Mouse (Mus musculus): Measurements from ENCODE around the gene Hmgn2. TPM values are rescaled to one million over a fixed set of nuclear protein-coding genes. Genes with fewer than 3 reads are reported as not detected.

The Hmgn2 gene
- total and polyA plus RNA-seq, 3 experiments, result 157 to 195 (median 161) TPM

DNA sequence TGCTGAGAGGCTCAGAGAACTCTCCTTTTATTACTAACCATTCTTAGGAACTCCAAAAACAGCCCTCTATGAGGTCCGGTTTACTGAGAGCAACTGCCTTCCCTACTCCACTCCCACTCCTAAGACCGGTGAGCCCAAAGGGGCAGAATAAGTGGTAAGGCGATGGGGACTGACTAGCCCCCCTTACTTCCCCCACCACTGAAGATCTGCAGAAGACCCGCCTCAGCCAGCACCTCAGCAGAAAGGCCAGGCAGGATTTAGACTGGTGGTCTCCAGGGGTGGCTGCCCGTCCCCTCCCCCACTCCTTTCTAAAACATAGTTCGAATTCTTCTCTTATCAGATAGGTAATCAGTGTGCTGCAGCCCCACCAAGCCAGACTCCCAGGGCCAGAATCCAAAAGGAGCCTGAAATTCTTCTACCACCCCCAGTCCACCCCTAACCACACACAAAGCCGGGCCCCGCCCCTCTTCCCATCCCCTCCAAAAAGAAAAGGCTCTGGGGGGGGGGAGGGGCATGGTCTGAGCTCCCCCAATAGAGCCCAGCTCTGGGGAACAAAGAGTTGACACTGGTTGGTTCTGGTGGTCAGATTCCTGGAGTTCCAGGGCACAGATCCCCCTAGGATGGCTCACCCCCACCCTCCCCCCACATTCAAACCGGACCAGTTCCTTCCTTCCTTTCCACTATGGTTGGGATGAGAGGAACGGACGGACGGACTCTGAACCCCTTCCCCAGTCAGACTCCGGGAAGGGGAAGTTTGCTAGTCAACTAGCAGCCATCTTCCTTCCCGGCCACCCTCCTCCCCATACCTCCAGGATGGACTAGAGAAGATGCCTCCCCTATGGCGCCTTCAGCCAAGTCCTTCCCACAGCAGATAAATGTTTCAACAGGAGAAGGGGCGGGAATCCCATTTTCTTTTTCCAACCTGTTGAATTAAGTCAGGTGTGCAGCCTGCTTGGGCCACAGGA, 43.3 kb upstream of the Hmgn2 start:
- no peak overlapping the region for H3K27ac ChIP-seq (ENCODE audit: insufficient read depth, low read depth)
- TF ChIP-seq ZKSCAN1 (IDR thresholded peaks at IDR 0.05; ENCODE audit: borderline replicate concordance, low read depth, low read length), result no peak
- TF ChIP-seq RAD21 (IDR thresholded peaks at IDR 0.05; ENCODE audit: low read depth, low read length), result no peak
- no peak for TF ChIP-seq USF1 (IDR thresholded peaks at IDR 0.05; ENCODE audit: low read depth, low read length)
- TF ChIP-seq SIN3A (IDR thresholded peaks at IDR 0.05; ENCODE audit: low read length), result no peak
- TF ChIP-seq GABPA (IDR thresholded peaks at IDR 0.05; ENCODE audit: insufficient replicate concordance, low read depth, low read length), result no peak
- no peak for TF ChIP-seq TBP (conservative IDR thresholded peaks at IDR 0.05; ENCODE audit: low read depth, low read length)
- no peak for TF ChIP-seq HCFC1 (IDR thresholded peaks at IDR 0.05; ENCODE audit: low read depth, low read length)
- no peak for DNase-seq (ENCODE audit: extremely low read depth)
- H3K27me3 ChIP-seq (replicated peaks), result peaks cover 12% of the 10 kb centered on the region
- H3K4me3 ChIP-seq (replicated peaks in 1 of 3; ENCODE audit: low read depth in 2 of 3, low read length in 2 of 3, poor library complexity in 1 of 3), result no peak overlapping the region
- no peaks in the 10 kb centered on the region for H3K9me3 ChIP-seq (replicated peaks; ENCODE audit: low read length)
- H3K4me2 ChIP-seq (ENCODE audit: insufficient read depth, low read depth, poor library complexity, severe bottlenecking), result no peak overlapping the region
- no peaks in the 10 kb centered on the region for H3K4me1 ChIP-seq (ENCODE audit: control insufficient read depth in 1 of 2, insufficient read depth in 2 of 2)
- in situ Hi-C loops (cut with MboI; ENCODE audit: low pct_ligation_motif_present, low pct_unique_long_range_greater_than_20kb, low sequenced_read_pairs) (loop anchor here (10.0 kb wide), 1 partner anchor 63 kb away; no protein-coding TSS in a partner anchor), dilution Hi-C loops (cut with MboI; ENCODE audit: extremely low pct_ligation_motif_present, extremely low pct_unique_long_range_greater_than_20kb, low sequenced_read_pairs) (no loop called here)
- no peaks in the 10 kb centered on the region for H3K36me3 ChIP-seq (replicated peaks in 1 of 2; ENCODE audit: control insufficient read depth in 1 of 2, insufficient read depth in 1 of 2, low read length in 1 of 2)
- no peaks in the 10 kb centered on the region for H3K79me2 ChIP-seq (replicated peaks; ENCODE audit: control insufficient read depth, extremely low read depth, insufficient read depth, poor library complexity, severe bottlenecking)
- no peak overlapping the region for H3K9ac ChIP-seq (ENCODE audit: insufficient read depth, low read depth)

DNA sequence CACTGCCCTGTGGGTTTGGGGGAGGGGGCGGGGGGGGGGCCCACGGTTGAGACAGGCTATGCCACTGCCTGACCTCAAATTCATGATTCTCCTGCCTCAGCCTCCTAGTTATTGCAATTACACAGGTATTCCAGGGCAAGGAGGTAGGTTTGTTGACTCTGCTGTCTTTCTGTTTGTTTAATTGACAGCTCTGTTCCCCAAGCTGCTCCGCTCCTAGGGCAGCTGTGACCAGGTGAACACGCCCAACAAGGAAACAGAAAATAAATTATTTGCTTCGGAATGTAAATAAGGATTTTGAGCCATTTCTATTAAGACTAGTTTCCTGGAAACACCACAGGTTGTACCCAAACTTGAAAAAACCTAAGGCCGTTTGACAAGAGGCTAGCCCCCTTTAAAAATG, 41.3 kb upstream of the Hmgn2 start:
- Histone ChIP-seq H3K27me3 (replicated peaks) (peaks cover 10% of the 10 kb centered on the region), H3K36me3 (replicated peaks in 1 of 2; ENCODE audit: control insufficient read depth in 1 of 2, insufficient read depth in 1 of 2, low read length in 1 of 2) (no peaks in the 10 kb centered on the region), H3K4me3 (replicated peaks in 1 of 3; ENCODE audit: low read depth in 2 of 3, low read length in 2 of 3, poor library complexity in 1 of 3) (no peak overlapping the region), H3K79me2 (replicated peaks; ENCODE audit: control insufficient read depth, extremely low read depth, insufficient read depth, poor library complexity, severe bottlenecking) (no peaks in the 10 kb centered on the region), H3K9me3 (replicated peaks; ENCODE audit: low read length) (no peaks in the 10 kb centered on the region), H3K4me1 (ENCODE audit: control insufficient read depth in 1 of 2, insufficient read depth in 2 of 2) (peaks cover 0 to 6% of the 10 kb centered on the region in 2 experiments; a peak in 3 of 4 replicates), H3K4me2 (ENCODE audit: insufficient read depth, low read depth, poor library complexity, severe bottlenecking) (no peak overlapping the region), H3K27ac (ENCODE audit: insufficient read depth, low read depth) (no peak overlapping the region), H3K9ac (ENCODE audit: insufficient read depth, low read depth) (no peak overlapping the region)
- TF ChIP-seq USF2 (conservative IDR thresholded peaks at IDR 0.05; ENCODE audit: low read depth, low read length) (no peak), ZKSCAN1 (IDR thresholded peaks at IDR 0.05; ENCODE audit: borderline replicate concordance, low read depth, low read length) (no peak), BHLHE40 (IDR thresholded peaks at IDR 0.05; ENCODE audit: low read depth, low read length) (no peak), CHD1 (IDR thresholded peaks at IDR 0.05; ENCODE audit: low read depth, low read length) (no peak), MEF2A (IDR thresholded peaks at IDR 0.05; ENCODE audit: borderline replicate concordance, low read depth, low read length) (no peak), POLR2AphosphoS2 (IDR thresholded peaks at IDR 0.05; ENCODE audit: low read depth, low read length) (no peak)
- in situ Hi-C loops (cut with MboI; ENCODE audit: low pct_ligation_motif_present, low pct_unique_long_range_greater_than_20kb, low sequenced_read_pairs) (loop anchor here (10.0 kb wide), 1 partner anchor 65 kb away; no protein-coding TSS in a partner anchor), dilution Hi-C loops (cut with MboI; ENCODE audit: extremely low pct_ligation_motif_present, extremely low pct_unique_long_range_greater_than_20kb, low sequenced_read_pairs) (no loop called here)
- no peak for DNase-seq (ENCODE audit: extremely low read depth)
